Mouse (Mus musculus) kidney, adult 2 months (tissue): ENCODE results near the gene Scrn1. TPM values are rescaled to one million over a fixed set of nuclear protein-coding genes. Genes with fewer than 3 reads are reported as not detected.

Experiments used
- DNase-seq: peaks from one replicate; pipeline ENCODE4 v3.0.0; 2021
- H3K27ac ChIP-seq: fragments of 200-500 bp; 2 replicates; pipeline ENCODE4 v1.5.1; 2012; ENCODE audit warnings: low read depth, low read length, control low read depth, inconsistent platforms; ENCODE audit not compliant: insufficient read depth
- H3K27me3 ChIP-seq: fragments of 200-500 bp; replicated peaks from 2 replicates; pipeline ENCODE4 v1.6.1; 2012; ENCODE audit warnings: mild to moderate bottlenecking, moderate library complexity, low read length, inconsistent platforms; ENCODE audit not compliant: control insufficient read depth, insufficient read depth
- H3K36me3 ChIP-seq: fragments of 200-500 bp; 2 replicates; pipeline ENCODE4 v1.6.1; 2012; ENCODE audit warnings: mild to moderate bottlenecking, moderate library complexity, low read length, inconsistent platforms; ENCODE audit not compliant: control insufficient read depth, insufficient read depth
- H3K4me1 ChIP-seq: fragments of 200-500 bp; 2 replicates; pipeline ENCODE4 v1.6.1; 2011; ENCODE audit warnings: low read length; ENCODE audit not compliant: control insufficient read depth, insufficient read depth
- H3K4me3 ChIP-seq: fragments of 200-500 bp; 2 replicates; pipeline ENCODE4 v1.5.1; 2011; ENCODE audit warnings: mild to moderate bottlenecking, low read depth, low read length, control low read depth; ENCODE audit not compliant: insufficient read depth
- CTCF ChIP-seq: fragments of 200-500 bp; conservative IDR thresholded peaks from 2 replicates; pipeline ENCODE4 v1.5.1; 2011; ENCODE audit warnings: low read depth, mild to moderate bottlenecking, control low read depth, low read length, moderate library complexity, mixed read lengths; ENCODE audit not compliant: insufficient read depth, insufficient read length
- POLR2A ChIP-seq: fragments of 200-500 bp; IDR thresholded peaks from one replicate; pipeline ENCODE4 v1.6.1; 2011; ENCODE audit warnings: low read depth, low read length, control low read depth
- WGBS: fragments of 180-500 bp; shearing (Covaris S2); methylation state at CpG from one replicate; pipeline ENCODE4 v1.1.7; 2018; 5-methylcytosine and 5-hydroxymethylcytosine counted together
- polyA plus RNA-seq: library from polyadenylated mRNA; depleted of rRNA; stranded (reverse); fragments of >200 nt; gene quantifications from 2 replicates; pipeline ENCODE4 v1.2.3, GENCODE M21; 2012

Gene Scrn1
- polyA plus RNA-seq, 1 experiment = 2.6 TPM

DNA sequence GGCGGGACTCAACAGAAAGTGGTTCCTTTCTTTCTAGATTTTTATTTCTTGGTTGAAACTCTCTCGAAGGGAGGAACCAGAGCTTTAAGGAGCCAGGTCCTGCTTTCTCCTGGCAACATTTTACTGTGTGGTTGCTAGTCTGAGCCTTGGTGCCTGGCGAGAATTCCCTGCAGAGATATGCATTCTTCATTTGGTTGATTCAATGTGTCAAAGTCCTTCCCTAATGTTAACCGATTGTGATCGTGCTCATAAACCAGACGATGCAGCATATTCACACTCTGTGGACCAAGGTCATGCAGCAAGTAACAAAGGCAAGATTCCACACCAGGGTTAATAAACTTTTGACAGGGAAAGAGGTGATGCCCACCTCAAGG, 244 bp upstream of the Scrn1 start:
- WGBS = 14% methylated on average over 6 of the region's 6 CpGs

GRCm38 (mm10) chr6:54565012-54565411, 1.3 kb downstream of the Scrn1 start:
- Histone ChIP-seq H3K4me3 (no peak overlapping the region), H3K27ac (no peak overlapping the region), H3K27me3 (no peaks in the 10 kb centered on the region), H3K4me1 (no peaks in the 10 kb centered on the region; the same call in 1 of the 2 replicates), H3K36me3 (no peaks in the 10 kb centered on the region)
- 76% methylated on average over 3 of the region's 3 CpGs for WGBS
- DNase-seq = no peak
- no peak for TF ChIP-seq POLR2A
- TF ChIP-seq CTCF = no peak

More for the DNA sequence above, 244 bp upstream of the Scrn1 start:
- DNase-seq = no peak
- Histone ChIP-seq H3K4me1 (no peaks in the 10 kb centered on the region; the same call in 1 of the 2 replicates), H3K36me3 (no peaks in the 10 kb centered on the region), H3K27me3 (no peaks in the 10 kb centered on the region), H3K4me3 (peak overlapping the region; percentile 50), H3K27ac (no peak overlapping the region)
- TF ChIP-seq CTCF (no peak), POLR2A (no peak)

- DNase-seq = no peak
- Histone ChIP-seq H3K4me1 (no peaks in the 10 kb centered on the region; the same call in 1 of the 2 replicates), H3K27me3 (no peaks in the 10 kb centered on the region), H3K4me3 (no peak overlapping the region), H3K36me3 (no peaks in the 10 kb centered on the region), H3K27ac (no peak overlapping the region)
- TF ChIP-seq POLR2A (no peak), CTCF (no peak)
- WGBS = 89% methylated on average over 9 of the region's 9 CpGs
Measured at GRCm38 (mm10) chr6:54564506-54564991, 1.7 kb downstream of the Scrn1 start.

DNA sequence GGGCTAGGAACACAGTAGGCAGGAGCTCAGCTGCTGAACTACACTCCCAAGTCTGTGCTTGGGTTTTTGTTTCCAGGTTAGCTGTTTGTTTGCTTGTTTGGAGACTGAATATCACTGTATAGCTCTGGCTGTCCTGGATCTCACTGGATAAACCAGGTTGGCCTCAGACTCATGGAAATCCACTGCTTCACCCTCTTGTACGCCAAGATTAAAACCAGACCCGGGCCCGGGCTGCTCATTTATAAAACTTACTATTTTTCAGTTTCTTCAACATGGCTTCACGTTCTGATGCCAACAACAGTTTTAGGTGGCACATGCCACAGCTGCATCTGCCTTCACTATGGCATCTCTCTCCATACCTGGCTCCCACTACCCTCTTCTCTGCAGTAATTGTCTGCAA, 2.7 kb downstream of the Scrn1 start:
- Histone ChIP-seq H3K4me3 (no peak overlapping the region), H3K27ac (no peak overlapping the region), H3K36me3 (no peaks in the 10 kb centered on the region), H3K4me1 (no peaks in the 10 kb centered on the region; the same call in 1 of the 2 replicates), H3K27me3 (no peaks in the 10 kb centered on the region)
- TF ChIP-seq CTCF (no peak), POLR2A (no peak)
- no peak for DNase-seq
- 95% methylated on average over 4 of the region's 4 CpGs for WGBS

- H3K4me3 ChIP-seq = no peak overlapping the region
- TF ChIP-seq POLR2A (no peak), CTCF (no peak)
- no peaks in the 10 kb centered on the region for H3K27me3 ChIP-seq
- H3K4me1 ChIP-seq = no peaks in the 10 kb centered on the region; the same call in 1 of the 2 replicates
- 79% methylated on average over 17 of the region's 17 CpGs for WGBS
- no peak overlapping the region for H3K27ac ChIP-seq
- no peaks in the 10 kb centered on the region for H3K36me3 ChIP-seq
- no peak for DNase-seq
Measured at GRCm38 (mm10) chr6:54562018-54562809, 4.1 kb downstream of the Scrn1 start.

DNA sequence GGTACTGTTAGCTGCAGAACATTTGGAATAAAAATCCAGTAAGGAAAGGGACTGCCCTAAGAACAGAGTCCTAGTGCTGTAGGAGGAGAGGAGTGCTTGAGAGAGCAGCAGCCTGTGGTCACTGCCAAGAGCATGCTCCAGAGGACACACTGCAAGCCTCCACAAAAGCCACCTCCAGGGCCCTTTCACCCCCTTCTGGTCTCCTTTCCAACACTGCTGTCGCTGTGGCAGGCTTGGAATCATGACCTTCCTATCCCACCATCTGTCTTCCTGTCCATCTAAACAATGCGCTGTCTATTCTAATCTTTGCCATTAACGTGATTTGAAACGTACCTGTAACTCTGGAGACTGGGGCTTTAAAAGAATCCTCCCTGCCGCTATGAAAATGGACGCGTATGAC, 7.8 kb downstream of the Scrn1 start:
- Histone ChIP-seq H3K4me3 (no peak overlapping the region), H3K36me3 (no peaks in the 10 kb centered on the region), H3K4me1 (no peaks in the 10 kb centered on the region), H3K27me3 (no peaks in the 10 kb centered on the region), H3K27ac (no peak overlapping the region)
- 75% methylated on average over 7 of the region's 7 CpGs for WGBS
- TF ChIP-seq CTCF = no peak
- TF ChIP-seq POLR2A = no peak
- DNase-seq = no peak

GRCm38 (mm10) chr6:54557671-54558070, 8.6 kb downstream of the Scrn1 start:
- no peak for DNase-seq
- Histone ChIP-seq H3K27ac (no peak overlapping the region), H3K4me3 (no peak overlapping the region), H3K27me3 (no peaks in the 10 kb centered on the region), H3K4me1 (no peaks in the 10 kb centered on the region), H3K36me3 (no peaks in the 10 kb centered on the region)
- 94% methylated on average over 7 of the region's 7 CpGs for WGBS
- no peak for TF ChIP-seq POLR2A
- no peak for TF ChIP-seq CTCF

DNA sequence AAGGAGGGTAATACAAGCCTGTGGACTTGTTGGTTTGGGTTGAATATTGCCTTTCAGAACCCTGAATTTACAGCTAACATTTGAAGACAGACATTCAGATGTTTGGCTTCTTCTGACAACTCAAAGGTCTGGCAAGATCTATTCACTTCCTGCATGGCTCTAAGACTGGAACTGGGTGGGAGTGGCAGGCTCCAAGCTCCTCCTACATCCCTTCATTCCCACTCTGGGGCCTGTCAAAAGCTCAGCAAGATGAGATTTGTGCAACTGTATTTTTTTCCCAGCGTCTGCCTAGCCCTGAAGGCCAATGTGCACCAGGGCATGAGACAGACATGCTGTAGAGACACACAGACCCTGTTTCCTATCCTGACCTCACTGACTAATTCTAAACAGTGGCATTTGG, 10.5 kb downstream of the Scrn1 start:
- H3K27me3 ChIP-seq = no peaks in the 10 kb centered on the region
- H3K27ac ChIP-seq = no peak overlapping the region
- DNase-seq = no peak
- H3K4me1 ChIP-seq = no peaks in the 10 kb centered on the region
- 55% methylated on average over 1 of the region's 1 CpGs for WGBS
- H3K4me3 ChIP-seq = no peak overlapping the region
- no peaks in the 10 kb centered on the region for H3K36me3 ChIP-seq
- no peak for TF ChIP-seq POLR2A
- no peak for TF ChIP-seq CTCF
